Mouse (Mus musculus): Measurements from ENCODE around the gene Rem2.
A peak's percentile ranks its signal among the peaks of the same experiment; 100 is the strongest.

- TF ChIP-seq CTCF (IDR thresholded peaks at IDR 0.05; ENCODE audit: low read depth) (peak; percentile 97), EP300 (IDR thresholded peaks at IDR 0.05; ENCODE audit: low read depth) (no peak)
Observed at GRCm38 (mm10) chr14:54494234-54494633, 18.3 kb downstream of the Rem2 start.
